Mouse (Mus musculus): Measurements from ENCODE around the gene Scn8a. TPM values are rescaled to one million over a fixed set of nuclear protein-coding genes. Genes with fewer than 3 reads are reported as not detected.

Scn8a gene
- polyA plus RNA-seq, 1 experiment from 2014 or later, result 0.59 TPM

- WGBS, result 74% methylated on average over 4 of the region's 4 CpGs
- no peaks in the 10 kb centered on the region for H3K9me3 ChIP-seq (ENCODE audit: control insufficient read depth)
Measured at GRCm38 (mm10) chr15:101088291-101088690, 218.6 kb downstream of the Scn8a start.

GRCm38 (mm10) chr15:101091551-101091950, 221.9 kb downstream of the Scn8a start:
- no peak overlapping the region for H3K4me2 ChIP-seq (replicated peaks; ENCODE audit: low read depth)
- ATAC-seq, result no peak

More at GRCm38 (mm10) chr15:101088291-101088690, 218.6 kb downstream of the Scn8a start:
- ATAC-seq, result no peak
- no peak for TF ChIP-seq CTCF (IDR thresholded peaks at IDR 0.05; ENCODE audit: low read depth)
- no peak overlapping the region for H3K4me3 ChIP-seq (ENCODE audit: low read depth, low read length)
- no peak overlapping the region for H3K4me2 ChIP-seq (replicated peaks; ENCODE audit: low read depth)
- H3K4me1 ChIP-seq (replicated peaks; ENCODE audit: control insufficient read depth, insufficient read depth, low read length), result no peaks in the 10 kb centered on the region
- H3K27me3 ChIP-seq (replicated peaks; ENCODE audit: control insufficient read depth, insufficient read depth, low read length), result no peaks in the 10 kb centered on the region
- H3K36me3 ChIP-seq (ENCODE audit: control insufficient read depth, insufficient read depth), result no peaks in the 10 kb centered on the region
- H3K9ac ChIP-seq (ENCODE audit: low read depth, low read length), result no peak overlapping the region
- H3K27ac ChIP-seq (ENCODE audit: low read depth, low read length), result no peak overlapping the region

GRCm38 (mm10) chr15:101092121-101092828, 222.6 kb downstream of the Scn8a start:
- no peaks in the 10 kb centered on the region for H3K27me3 ChIP-seq (replicated peaks; ENCODE audit: control insufficient read depth, insufficient read depth, low read length)
- H3K4me1 ChIP-seq (replicated peaks; ENCODE audit: control insufficient read depth, insufficient read depth, low read length), result no peaks in the 10 kb centered on the region
- no peak overlapping the region for H3K4me3 ChIP-seq (ENCODE audit: low read depth, low read length)
- WGBS, result 60% methylated on average over 14 of the region's 14 CpGs
- no peak for TF ChIP-seq CTCF (IDR thresholded peaks at IDR 0.05; ENCODE audit: low read depth)
- no peak overlapping the region for H3K4me2 ChIP-seq (replicated peaks; ENCODE audit: low read depth)
- H3K36me3 ChIP-seq (ENCODE audit: control insufficient read depth, insufficient read depth), result no peaks in the 10 kb centered on the region
- no peak overlapping the region for H3K9ac ChIP-seq (ENCODE audit: low read depth, low read length)
- no peaks in the 10 kb centered on the region for H3K9me3 ChIP-seq (ENCODE audit: control insufficient read depth)
- H3K27ac ChIP-seq (ENCODE audit: low read depth, low read length), result no peak overlapping the region
- ATAC-seq, result no peak

More at GRCm38 (mm10) chr15:101091551-101091950, 221.9 kb downstream of the Scn8a start:
- 94% methylated on average over 8 of the region's 8 CpGs for WGBS
- Histone ChIP-seq H3K36me3 (ENCODE audit: control insufficient read depth, insufficient read depth) (no peaks in the 10 kb centered on the region), H3K27me3 (replicated peaks; ENCODE audit: control insufficient read depth, insufficient read depth, low read length) (no peaks in the 10 kb centered on the region), H3K4me3 (ENCODE audit: low read depth, low read length) (no peak overlapping the region), H3K27ac (ENCODE audit: low read depth, low read length) (no peak overlapping the region), H3K9ac (ENCODE audit: low read depth, low read length) (no peak overlapping the region), H3K9me3 (ENCODE audit: control insufficient read depth) (no peaks in the 10 kb centered on the region), H3K4me1 (replicated peaks; ENCODE audit: control insufficient read depth, insufficient read depth, low read length) (no peaks in the 10 kb centered on the region)
- no peak for TF ChIP-seq CTCF (IDR thresholded peaks at IDR 0.05; ENCODE audit: low read depth)

GRCm38 (mm10) chr15:101092829-101093648, 223.4 kb downstream of the Scn8a start:
- Histone ChIP-seq H3K36me3 (ENCODE audit: control insufficient read depth, insufficient read depth) (no peaks in the 10 kb centered on the region), H3K9me3 (ENCODE audit: control insufficient read depth) (no peaks in the 10 kb centered on the region), H3K9ac (ENCODE audit: low read depth, low read length) (no peak overlapping the region), H3K4me1 (replicated peaks; ENCODE audit: control insufficient read depth, insufficient read depth, low read length) (no peaks in the 10 kb centered on the region), H3K4me2 (replicated peaks; ENCODE audit: low read depth) (no peak overlapping the region), H3K4me3 (ENCODE audit: low read depth, low read length) (no peak overlapping the region), H3K27me3 (replicated peaks; ENCODE audit: control insufficient read depth, insufficient read depth, low read length) (no peaks in the 10 kb centered on the region), H3K27ac (ENCODE audit: low read depth, low read length) (no peak overlapping the region)
- no peak for TF ChIP-seq CTCF (IDR thresholded peaks at IDR 0.05; ENCODE audit: low read depth)
- no peak for ATAC-seq
- WGBS, result 49% methylated on average over 25 of the region's 25 CpGs

DNA sequence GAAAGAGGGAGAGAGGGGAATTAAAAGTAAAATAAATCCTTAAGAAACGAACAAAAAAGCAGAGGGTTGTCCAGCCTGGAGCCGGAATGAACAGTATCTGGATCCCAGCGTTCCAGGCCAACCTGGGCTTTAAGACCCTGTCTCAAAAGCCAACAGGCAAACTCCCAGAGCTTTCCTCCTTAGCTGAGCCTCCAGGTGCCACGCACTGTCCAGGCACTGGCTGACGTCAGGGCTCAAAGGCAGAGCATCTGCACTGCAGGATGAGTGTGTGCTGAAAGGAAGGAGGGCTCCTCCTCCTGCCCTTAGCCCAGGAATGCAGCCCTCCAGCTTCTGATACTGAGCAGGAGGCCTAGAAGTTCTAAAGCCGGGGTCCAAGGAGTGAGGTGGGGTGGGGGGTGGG, 224.3 kb downstream of the Scn8a start:
- no peak for ATAC-seq
- H3K27ac ChIP-seq (ENCODE audit: low read depth, low read length), result no peak overlapping the region
- WGBS, result 65% methylated on average over 6 of the region's 6 CpGs
- H3K4me3 ChIP-seq (ENCODE audit: low read depth, low read length), result no peak overlapping the region
- H3K9ac ChIP-seq (ENCODE audit: low read depth, low read length), result no peak overlapping the region
- H3K36me3 ChIP-seq (ENCODE audit: control insufficient read depth, insufficient read depth), result no peaks in the 10 kb centered on the region
- no peaks in the 10 kb centered on the region for H3K4me1 ChIP-seq (replicated peaks; ENCODE audit: control insufficient read depth, insufficient read depth, low read length)
- no peak overlapping the region for H3K4me2 ChIP-seq (replicated peaks; ENCODE audit: low read depth)
- no peak for TF ChIP-seq CTCF (IDR thresholded peaks at IDR 0.05; ENCODE audit: low read depth)
- no peaks in the 10 kb centered on the region for H3K9me3 ChIP-seq (ENCODE audit: control insufficient read depth)
- H3K27me3 ChIP-seq (replicated peaks; ENCODE audit: control insufficient read depth, insufficient read depth, low read length), result no peaks in the 10 kb centered on the region

DNA sequence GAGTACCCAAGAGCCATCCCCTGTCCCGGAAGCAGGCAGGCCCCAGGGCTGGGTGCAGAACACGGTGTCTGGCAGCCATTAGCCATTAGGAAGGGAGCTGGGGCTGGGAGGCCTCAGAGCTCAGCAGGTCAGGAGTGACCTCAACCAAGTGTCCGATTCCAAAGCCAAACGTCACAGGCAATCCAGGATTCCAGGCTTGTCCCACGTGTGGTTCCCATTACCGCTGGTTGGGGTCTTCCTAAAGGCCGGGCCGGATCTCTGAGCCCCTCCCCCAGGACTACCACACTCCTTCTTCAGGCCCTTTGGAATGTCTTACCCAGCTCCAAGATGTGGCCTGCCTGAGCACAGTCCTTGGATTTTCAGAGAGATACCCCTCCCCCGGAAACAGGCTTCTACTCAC, 225.3 kb downstream of the Scn8a start:
- H3K4me3 ChIP-seq (ENCODE audit: low read depth, low read length), result no peak overlapping the region
- TF ChIP-seq CTCF (IDR thresholded peaks at IDR 0.05; ENCODE audit: low read depth), result no peak
- H3K27ac ChIP-seq (ENCODE audit: low read depth, low read length), result no peak overlapping the region; the same call in 1 of the 2 replicates
- no peak for ATAC-seq
- H3K27me3 ChIP-seq (replicated peaks; ENCODE audit: control insufficient read depth, insufficient read depth, low read length), result no peaks in the 10 kb centered on the region
- no peaks in the 10 kb centered on the region for H3K9me3 ChIP-seq (ENCODE audit: control insufficient read depth)
- H3K36me3 ChIP-seq (ENCODE audit: control insufficient read depth, insufficient read depth), result no peaks in the 10 kb centered on the region
- no peak overlapping the region for H3K4me2 ChIP-seq (replicated peaks; ENCODE audit: low read depth)
- 79% methylated on average over 9 of the region's 9 CpGs for WGBS
- no peak overlapping the region for H3K9ac ChIP-seq (ENCODE audit: low read depth, low read length)
- H3K4me1 ChIP-seq (replicated peaks; ENCODE audit: control insufficient read depth, insufficient read depth, low read length), result no peaks in the 10 kb centered on the region
